Mouse (Mus musculus) stomach, postnatal 0 days (tissue): ENCODE results near the gene Ep300.

Experiments
- CTCF ChIP-seq: IDR thresholded peaks from 2 replicates; pipeline ENCODE4 v1.5.1; 2016; ENCODE audit warnings: antibody characterized with exemption, low read depth, mild to moderate bottlenecking, moderate library complexity
- EP300 ChIP-seq: optimal IDR thresholded peaks from 2 replicates; pipeline ENCODE3; 2016; ENCODE audit warnings: antibody characterized with exemption

- TF ChIP-seq CTCF (no peak), EP300 (no peak)
Observed at GRCm38 (mm10) chr15:81584466-81584865, 685 bp upstream of the Ep300 start.
